Mouse (Mus musculus): Measurements from ENCODE around the gene Fars2. TPM values are rescaled to one million over a fixed set of nuclear protein-coding genes. Genes with fewer than 3 reads are reported as not detected.

The Fars2 gene
- polyA plus RNA-seq, 1 experiment from 2014 or later = 25.2 TPM

GRCm38 (mm10) chr13:36203014-36203413 lies 85.8 kb downstream of the Fars2 start:
- H3K4me1 ChIP-seq = peaks cover 15% of the 10 kb centered on the region
- 88% methylated on average over 6 of the region's 6 CpGs for WGBS
- no peak for DNase-seq (ENCODE audit: low spot score)
- H3K9me3 ChIP-seq (replicated peaks) = no peaks in the 10 kb centered on the region
- no peak overlapping the region for H3K27ac ChIP-seq (replicated peaks)
- H3K4me3 ChIP-seq = no peak overlapping the region
- no peaks in the 10 kb centered on the region for H3K36me3 ChIP-seq
- peaks cover 17% of the 10 kb centered on the region for H3K27me3 ChIP-seq (ENCODE audit: low read depth, poor library complexity, severe bottlenecking)

DNA sequence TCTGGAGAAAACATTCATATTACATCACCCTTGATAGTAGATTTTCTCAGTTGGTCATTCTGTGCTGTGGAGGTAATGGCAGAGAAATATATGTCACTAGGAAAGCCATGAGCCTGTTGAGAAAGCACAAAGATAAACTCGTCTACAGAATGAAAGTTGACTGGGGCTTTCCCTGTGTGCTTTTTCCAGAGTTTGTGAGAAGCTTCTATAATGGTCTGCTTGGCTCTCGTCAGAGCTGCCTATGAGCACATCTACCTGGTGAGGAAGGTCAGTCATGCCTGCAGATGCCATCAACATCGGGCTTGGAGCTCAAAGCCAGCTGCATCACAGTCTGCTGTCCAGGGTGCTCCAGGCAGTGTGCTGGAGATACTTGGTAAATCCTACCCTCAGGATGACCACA lies 87.1 kb downstream of the Fars2 start:
- no peaks in the 10 kb centered on the region for H3K36me3 ChIP-seq
- no peak overlapping the region for H3K4me3 ChIP-seq
- no peak for DNase-seq (ENCODE audit: low spot score)
- H3K27me3 ChIP-seq (ENCODE audit: low read depth, poor library complexity, severe bottlenecking) = peaks cover 23% of the 10 kb centered on the region
- H3K4me1 ChIP-seq = peaks cover 15% of the 10 kb centered on the region
- 90% methylated on average over 3 of the region's 3 CpGs for WGBS
- H3K9me3 ChIP-seq (replicated peaks) = no peaks in the 10 kb centered on the region
- no peak overlapping the region for H3K27ac ChIP-seq (replicated peaks)

- H3K4me3 ChIP-seq = no peak overlapping the region
- H3K36me3 ChIP-seq = no peaks in the 10 kb centered on the region
- H3K27me3 ChIP-seq (ENCODE audit: low read depth, poor library complexity, severe bottlenecking) = peaks cover 7% of the 10 kb centered on the region
- peaks cover 18% of the 10 kb centered on the region for H3K4me1 ChIP-seq
- 96% methylated on average over 3 of the region's 3 CpGs for WGBS
- no peak overlapping the region for H3K27ac ChIP-seq (replicated peaks)
- no peak for DNase-seq (ENCODE audit: low spot score)
- no peaks in the 10 kb centered on the region for H3K9me3 ChIP-seq (replicated peaks)
Measured at GRCm38 (mm10) chr13:36210965-36211364, 93.8 kb downstream of the Fars2 start.

GRCm38 (mm10) chr13:36214056-36214455 lies 96.8 kb downstream of the Fars2 start:
- H3K27me3 ChIP-seq (ENCODE audit: low read depth, poor library complexity, severe bottlenecking) = peaks cover 4% of the 10 kb centered on the region
- no peak overlapping the region for H3K4me3 ChIP-seq
- H3K27ac ChIP-seq (replicated peaks) = no peak overlapping the region
- no peaks in the 10 kb centered on the region for H3K9me3 ChIP-seq (replicated peaks)
- DNase-seq (ENCODE audit: low spot score) = no peak
- no peaks in the 10 kb centered on the region for H3K36me3 ChIP-seq
- H3K4me1 ChIP-seq = peaks cover 6% of the 10 kb centered on the region; the same call in 1 of the 2 replicates
- 93% methylated on average over 4 of the region's 4 CpGs for WGBS

DNA sequence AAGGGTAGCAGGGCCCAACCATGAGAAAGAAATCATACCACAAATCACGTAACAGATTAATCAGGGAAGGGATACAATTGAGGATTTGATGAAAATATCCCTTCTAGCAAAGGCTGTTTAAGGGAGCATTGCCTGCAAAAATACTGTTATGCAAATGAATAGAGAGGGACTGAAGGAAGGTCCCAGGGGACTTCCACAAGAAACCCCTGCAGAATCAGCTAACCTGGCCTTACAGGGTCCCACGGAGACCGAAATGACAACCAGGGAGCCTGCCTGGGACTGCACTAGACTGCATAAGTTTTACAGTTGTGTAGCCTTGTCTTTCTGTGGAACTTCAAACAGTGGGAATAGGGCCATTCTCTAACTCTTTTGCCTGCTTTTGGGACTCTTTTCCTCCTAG lies 98.8 kb downstream of the Fars2 start:
- no peaks in the 10 kb centered on the region for H3K27me3 ChIP-seq (ENCODE audit: low read depth, poor library complexity, severe bottlenecking)

DNA sequence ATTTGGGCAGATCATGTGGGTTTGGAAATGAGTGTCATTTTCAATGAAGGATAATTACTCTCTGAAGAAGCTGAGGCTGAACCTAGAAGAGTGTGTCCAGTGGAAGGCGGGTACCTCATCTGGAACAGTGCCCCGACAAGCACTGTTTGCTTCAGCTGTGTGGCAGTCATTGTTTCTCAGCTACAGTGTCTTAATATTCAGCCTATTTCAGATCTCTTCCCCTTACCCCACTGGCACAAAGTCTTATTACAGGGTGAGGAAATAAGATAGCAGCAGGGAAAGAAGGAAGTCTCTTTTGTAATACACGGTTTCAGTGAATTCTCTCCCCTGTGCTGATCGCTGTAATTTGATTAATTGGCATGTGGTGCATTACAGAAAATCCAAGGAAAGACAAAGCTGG lies 101.1 kb downstream of the Fars2 start:
- H3K27ac ChIP-seq (replicated peaks) = no peak overlapping the region
- no peaks in the 10 kb centered on the region for H3K27me3 ChIP-seq (ENCODE audit: low read depth, poor library complexity, severe bottlenecking)
- DNase-seq (ENCODE audit: low spot score) = no peak
- no peak overlapping the region for H3K4me3 ChIP-seq
- H3K36me3 ChIP-seq = no peaks in the 10 kb centered on the region
- 89% methylated on average over 4 of the region's 4 CpGs for WGBS
- no peaks in the 10 kb centered on the region for H3K4me1 ChIP-seq
- H3K9me3 ChIP-seq (replicated peaks) = no peaks in the 10 kb centered on the region

More for the DNA sequence above, 98.8 kb downstream of the Fars2 start:
- no peak for DNase-seq (ENCODE audit: low spot score)
- Histone ChIP-seq H3K9me3 (replicated peaks) (no peaks in the 10 kb centered on the region), H3K27ac (replicated peaks) (no peak overlapping the region), H3K36me3 (no peaks in the 10 kb centered on the region), H3K4me3 (no peak overlapping the region), H3K4me1 (peaks cover 6% of the 10 kb centered on the region; the same call in 1 of the 2 replicates)
- 89% methylated on average over 3 of the region's 3 CpGs for WGBS

DNA sequence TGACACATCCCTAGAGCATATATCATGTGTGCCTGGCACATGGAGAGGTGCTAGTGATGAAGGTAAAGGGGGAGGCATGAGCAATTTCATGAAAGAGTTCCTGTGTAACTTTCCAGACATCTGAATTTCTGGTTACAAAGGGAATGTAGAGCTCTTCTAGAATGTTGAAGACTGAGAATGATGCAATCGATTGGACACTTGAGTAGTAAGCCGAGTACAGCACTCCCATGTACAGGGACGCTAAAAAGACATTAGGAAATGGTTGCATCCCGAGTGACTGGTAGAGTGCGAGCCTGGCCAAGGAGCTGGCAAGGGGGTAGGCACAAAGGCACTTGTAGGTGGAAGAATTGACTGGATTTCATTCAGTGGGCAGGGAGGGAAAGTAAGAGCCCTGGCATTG lies 102.3 kb downstream of the Fars2 start:
- Histone ChIP-seq H3K27me3 (ENCODE audit: low read depth, poor library complexity, severe bottlenecking) (no peaks in the 10 kb centered on the region), H3K27ac (replicated peaks) (no peak overlapping the region), H3K9me3 (replicated peaks) (no peaks in the 10 kb centered on the region), H3K36me3 (no peaks in the 10 kb centered on the region), H3K4me3 (no peak overlapping the region), H3K4me1 (no peaks in the 10 kb centered on the region)
- WGBS = 93% methylated on average over 5 of the region's 5 CpGs
- DNase-seq (ENCODE audit: low spot score) = no peak

DNA sequence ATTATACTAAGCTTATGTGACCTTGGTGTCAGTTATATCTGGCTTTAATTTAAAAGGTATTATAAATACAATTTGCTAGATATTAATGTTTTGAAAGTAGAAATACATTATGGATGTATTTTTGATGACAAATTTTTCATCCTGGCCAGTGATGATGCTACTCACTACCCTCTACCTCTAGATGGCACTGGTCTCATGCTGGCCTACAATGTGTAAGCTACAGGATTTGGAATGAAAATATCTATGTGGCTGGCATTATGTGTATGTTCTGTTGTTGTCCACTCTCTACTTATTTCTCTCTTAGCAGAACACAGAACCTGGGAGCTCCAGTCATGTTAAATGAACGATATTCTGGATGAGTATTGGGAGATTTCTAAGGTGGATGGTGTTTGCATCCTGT lies 104.7 kb downstream of the Fars2 start:
- WGBS = 87% methylated on average over 1 of the region's 1 CpGs
- peaks cover 5% of the 10 kb centered on the region for H3K4me1 ChIP-seq
- no peak for DNase-seq (ENCODE audit: low spot score)

GRCm38 (mm10) chr13:36222721-36223120 lies 105.5 kb downstream of the Fars2 start:
- H3K27me3 ChIP-seq (ENCODE audit: low read depth, poor library complexity, severe bottlenecking) = no peaks in the 10 kb centered on the region
- no peak overlapping the region for H3K27ac ChIP-seq (replicated peaks)
- H3K9me3 ChIP-seq (replicated peaks) = no peaks in the 10 kb centered on the region
- no peak overlapping the region for H3K4me3 ChIP-seq
- H3K36me3 ChIP-seq = no peaks in the 10 kb centered on the region
- no peak for DNase-seq (ENCODE audit: low spot score)
- peaks cover 7% of the 10 kb centered on the region for H3K4me1 ChIP-seq

More for the DNA sequence above, 104.7 kb downstream of the Fars2 start:
- no peaks in the 10 kb centered on the region for H3K36me3 ChIP-seq
- no peaks in the 10 kb centered on the region for H3K27me3 ChIP-seq (ENCODE audit: low read depth, poor library complexity, severe bottlenecking)
- H3K4me3 ChIP-seq = no peak overlapping the region
- no peak overlapping the region for H3K27ac ChIP-seq (replicated peaks)
- H3K9me3 ChIP-seq (replicated peaks) = no peaks in the 10 kb centered on the region

DNA sequence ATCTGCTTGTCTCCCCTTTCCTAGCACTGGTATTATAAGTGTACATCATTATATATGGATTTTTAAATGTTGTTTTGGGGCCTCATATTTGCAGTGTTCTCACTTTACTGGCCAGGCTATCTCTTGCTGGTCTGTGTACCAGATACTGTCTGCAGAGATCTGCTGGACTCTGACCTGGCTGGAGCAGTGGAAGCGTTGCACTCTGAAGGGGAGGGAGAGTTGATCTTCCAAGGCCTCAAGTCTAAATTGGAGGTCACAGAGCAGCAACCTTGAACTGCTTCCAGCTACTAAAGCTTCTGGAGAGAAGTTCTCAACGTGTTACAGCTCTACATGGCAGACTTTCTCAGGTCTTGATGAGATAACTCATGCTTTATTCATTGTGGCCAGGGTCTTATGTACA lies 107.2 kb downstream of the Fars2 start:
- Histone ChIP-seq H3K36me3 (no peaks in the 10 kb centered on the region), H3K9me3 (replicated peaks) (no peaks in the 10 kb centered on the region), H3K27ac (replicated peaks) (no peak overlapping the region), H3K4me3 (no peak overlapping the region), H3K27me3 (ENCODE audit: low read depth, poor library complexity, severe bottlenecking) (no peaks in the 10 kb centered on the region), H3K4me1 (peaks cover 7% of the 10 kb centered on the region)
- WGBS = 89% methylated on average over 2 of the region's 2 CpGs
- no peak for DNase-seq (ENCODE audit: low spot score)

- no peak overlapping the region for H3K4me3 ChIP-seq
- no peaks in the 10 kb centered on the region for H3K27me3 ChIP-seq (ENCODE audit: low read depth, poor library complexity, severe bottlenecking)
- 75% methylated on average over 1 of the region's 1 CpGs for WGBS
- H3K9me3 ChIP-seq (replicated peaks) = no peaks in the 10 kb centered on the region
- no peak for DNase-seq (ENCODE audit: low spot score)
- H3K4me1 ChIP-seq = no peaks in the 10 kb centered on the region
- H3K36me3 ChIP-seq = no peaks in the 10 kb centered on the region
- H3K27ac ChIP-seq (replicated peaks) = no peak overlapping the region
Measured at GRCm38 (mm10) chr13:36242261-36242660, 125.0 kb downstream of the Fars2 start.

DNA sequence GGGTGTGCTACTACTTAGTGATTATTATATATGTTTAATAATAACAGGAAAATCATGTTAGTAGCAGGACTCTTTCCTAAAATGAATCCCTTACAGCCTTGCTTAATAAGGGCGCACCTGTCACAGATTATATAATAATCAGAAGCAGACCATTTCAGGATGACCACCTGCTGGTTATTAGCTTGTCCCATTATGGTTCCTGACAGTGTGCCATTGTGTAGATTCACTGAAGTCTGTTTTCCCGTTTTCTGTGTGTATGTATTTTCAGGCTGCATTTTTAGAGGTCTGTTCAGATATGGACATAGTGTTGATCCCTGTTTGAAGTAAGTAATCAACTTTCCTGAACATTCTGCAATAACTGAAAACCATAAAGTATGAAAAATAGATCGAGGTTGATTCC lies 136.7 kb downstream of the Fars2 start:
- Histone ChIP-seq H3K4me3 (no peak overlapping the region), H3K27me3 (ENCODE audit: low read depth, poor library complexity, severe bottlenecking) (no peaks in the 10 kb centered on the region), H3K9me3 (replicated peaks) (no peaks in the 10 kb centered on the region), H3K36me3 (no peaks in the 10 kb centered on the region), H3K27ac (replicated peaks) (no peak overlapping the region), H3K4me1 (peaks cover 11% of the 10 kb centered on the region)
- DNase-seq (ENCODE audit: low spot score) = no peak
- WGBS = 75% methylated on average over 3 of the region's 3 CpGs

GRCm38 (mm10) chr13:36257213-36257612 lies 140.0 kb downstream of the Fars2 start:
- Histone ChIP-seq H3K27me3 (ENCODE audit: low read depth, poor library complexity, severe bottlenecking) (no peaks in the 10 kb centered on the region), H3K4me1 (peaks cover 6% of the 10 kb centered on the region; the same call in 1 of the 2 replicates), H3K27ac (replicated peaks) (no peak overlapping the region), H3K36me3 (0 out of 2 replicates have a peak, but pooled peaks cover 7% of the 10 kb centered on the region), H3K4me3 (no peak overlapping the region), H3K9me3 (replicated peaks) (peaks cover 9% of the 10 kb centered on the region; the same call in 1 of the 2 replicates)
- DNase-seq (ENCODE audit: low spot score) = no peak
- WGBS = 88% methylated on average over 5 of the region's 5 CpGs

GRCm38 (mm10) chr13:36259754-36260153 lies 142.5 kb downstream of the Fars2 start:
- no peak for DNase-seq (ENCODE audit: low spot score)
- peaks cover 9% of the 10 kb centered on the region; the same call in 1 of the 2 replicates for H3K9me3 ChIP-seq (replicated peaks)
- peaks cover 11% of the 10 kb centered on the region for H3K4me1 ChIP-seq
- 0 out of 2 replicates have a peak, but pooled peaks cover 7% of the 10 kb centered on the region for H3K36me3 ChIP-seq
- no peaks in the 10 kb centered on the region for H3K27me3 ChIP-seq (ENCODE audit: low read depth, poor library complexity, severe bottlenecking)
- no peak overlapping the region for H3K27ac ChIP-seq (replicated peaks)
- no peak overlapping the region for H3K4me3 ChIP-seq
- WGBS = 71% methylated on average over 1 of the region's 1 CpGs

Data from midbrain, embryonic 10.5 days (tissue).